Mouse (Mus musculus) erythroid progenitor cell, adult 5-6 weeks (primary cell): Measurements from ENCODE around the gene Ccdc167. TPM values are rescaled to one million over a fixed set of nuclear protein-coding genes. Genes with fewer than 3 reads are reported as not detected.
"Not testable (repeated sequence)": the region's sequence is repeated elsewhere in the genome, so short reads cannot be mapped to it uniquely, and the experiment has no call there.

Experiments
- ATAC-seq: replicated peaks from 2 replicates; pipeline ENCODE4 v1.8.0; 2016; ENCODE audit warnings: moderate number of reproducible peaks, mild to moderate bottlenecking, moderate TSS enrichment, inconsistent platforms; ENCODE audit not compliant: poor library complexity, low FRiP score, severe bottlenecking
- total RNA-seq, 2 experiments: library from RNA; stranded (forward) in 1 of 2; stranded (reverse) in 1 of 2; fragments of 150-400 nt in 1 of 2; fragments of 186-747, 209-891 nt in 1 of 2; gene quantifications; 2 replicates each; pipeline versions ENCODE4 v1.2.3 to v1.2.4; 2015 to 2017; ENCODE audit warnings: low replicate concordance in 2 of 2

The Ccdc167 gene
- total RNA-seq, 2 experiments from 2014 or later = 7.9 to 11.7 TPM

DNA sequence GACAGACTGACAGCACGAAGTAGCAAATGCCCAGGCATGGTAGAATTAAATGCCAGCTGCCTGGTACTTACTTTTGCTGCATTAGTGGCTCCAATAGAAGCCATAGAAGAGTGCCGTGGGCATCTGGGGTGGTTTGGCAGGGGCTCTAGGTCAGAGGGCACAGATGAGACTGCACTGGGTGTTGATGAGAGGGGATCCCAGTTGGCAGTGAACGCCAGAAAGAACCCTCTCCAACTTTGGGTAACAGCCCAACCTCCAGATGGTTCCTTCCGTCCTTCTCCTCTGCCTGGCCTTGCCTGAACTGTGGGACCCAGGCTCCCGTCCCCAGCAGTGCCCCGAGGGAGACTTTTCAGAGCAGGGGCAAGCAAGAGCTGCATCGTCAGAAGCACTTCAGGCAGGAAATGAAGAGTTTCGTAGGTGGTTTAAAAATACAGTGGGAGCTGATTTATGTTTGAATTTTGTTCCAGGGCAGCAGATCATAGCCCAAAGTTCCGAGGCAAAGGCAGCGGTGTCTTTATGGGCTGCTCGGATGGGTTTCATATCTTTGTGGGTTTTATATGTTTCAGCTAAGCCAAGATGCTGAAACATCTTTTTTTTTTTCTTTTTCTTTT is 4.0 kb upstream of the Ccdc167 start:
- no peak for ATAC-seq

DNA sequence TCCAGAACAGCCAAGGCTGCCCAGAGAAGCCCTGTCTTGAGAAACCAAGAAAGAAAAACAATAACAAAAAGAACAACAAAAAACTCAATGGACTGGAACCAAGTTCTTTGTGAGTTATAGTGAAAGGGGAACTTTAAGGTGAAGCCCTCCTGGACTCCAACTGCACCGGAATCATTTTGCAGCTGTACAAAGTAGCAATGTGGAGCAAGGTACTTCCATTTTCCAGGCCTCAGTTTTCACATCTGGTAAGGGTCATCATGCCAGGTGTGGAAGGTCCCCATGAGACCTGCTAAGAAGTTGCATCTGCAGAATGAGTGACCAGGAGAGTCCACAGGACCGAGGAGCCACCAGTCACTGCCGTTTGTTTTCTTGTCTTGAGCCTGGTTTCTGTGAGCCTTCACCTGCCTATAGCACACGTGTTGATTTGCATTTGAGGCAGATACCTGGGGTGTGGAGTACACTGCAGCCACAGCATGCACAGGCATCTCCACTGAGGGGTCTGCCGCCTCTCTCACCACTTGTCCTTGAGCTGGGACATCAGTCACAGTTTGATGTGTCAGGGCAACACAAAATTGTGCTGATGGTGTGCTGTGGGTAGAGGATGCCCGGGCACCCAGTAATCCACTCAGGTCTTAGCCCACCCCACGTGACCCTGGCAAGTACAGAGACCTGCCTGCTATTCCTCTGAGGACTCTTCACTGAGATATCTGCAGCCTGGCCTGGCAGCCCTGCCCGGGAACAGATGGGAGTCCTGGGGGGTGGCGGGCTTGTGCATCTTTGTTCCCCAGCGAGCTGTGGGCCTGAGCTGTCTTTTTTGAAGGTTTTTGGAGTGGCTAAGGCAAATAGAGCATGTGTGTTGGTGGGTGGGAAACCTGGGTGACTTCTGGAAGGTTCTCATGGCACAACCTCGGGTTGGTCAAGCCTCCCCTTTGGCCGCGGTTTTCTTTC is 3.1 kb upstream of the Ccdc167 start:
- ATAC-seq = no peak

DNA sequence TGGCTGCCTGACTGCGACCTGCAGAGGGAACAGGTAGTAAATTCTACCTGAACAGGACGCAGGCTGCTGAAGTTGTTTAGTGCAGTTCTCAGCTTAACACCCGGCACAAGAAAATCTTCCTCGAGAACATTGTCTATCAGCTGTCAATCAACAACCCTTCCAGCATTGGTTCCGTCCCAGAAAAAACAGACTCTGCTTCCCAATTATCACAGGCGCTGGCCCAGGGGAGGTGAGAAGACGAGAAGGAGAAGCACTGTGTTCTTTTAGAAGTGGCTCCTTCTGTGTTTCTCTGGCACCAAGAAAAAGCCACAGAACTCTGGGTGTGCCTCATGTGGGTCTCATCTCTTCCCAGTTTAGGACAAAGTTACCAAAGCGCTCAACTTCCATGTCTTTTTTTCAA is 1.8 kb upstream of the Ccdc167 start:
- ATAC-seq = no peak

DNA sequence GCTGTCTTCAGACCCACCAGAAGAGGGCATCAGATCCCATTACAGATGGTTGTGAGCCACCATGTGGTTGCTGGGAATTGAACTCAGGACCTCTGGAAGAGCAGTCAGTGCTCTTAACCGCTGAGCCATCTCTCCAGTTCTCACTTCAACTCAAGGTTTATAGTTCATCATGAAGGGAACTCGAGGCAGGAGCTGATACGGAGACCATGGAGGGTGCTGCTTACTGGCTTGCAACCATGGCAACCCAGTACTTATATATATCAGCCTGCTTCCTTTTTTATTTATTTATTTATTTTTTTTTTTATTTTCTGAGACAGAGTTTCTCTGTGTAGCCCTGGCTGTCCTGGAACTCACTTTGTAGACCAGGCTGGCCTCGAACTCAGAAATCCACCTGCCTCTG is 3.1 kb downstream of the Ccdc167 start:
- not testable (repeated sequence) for ATAC-seq

DNA sequence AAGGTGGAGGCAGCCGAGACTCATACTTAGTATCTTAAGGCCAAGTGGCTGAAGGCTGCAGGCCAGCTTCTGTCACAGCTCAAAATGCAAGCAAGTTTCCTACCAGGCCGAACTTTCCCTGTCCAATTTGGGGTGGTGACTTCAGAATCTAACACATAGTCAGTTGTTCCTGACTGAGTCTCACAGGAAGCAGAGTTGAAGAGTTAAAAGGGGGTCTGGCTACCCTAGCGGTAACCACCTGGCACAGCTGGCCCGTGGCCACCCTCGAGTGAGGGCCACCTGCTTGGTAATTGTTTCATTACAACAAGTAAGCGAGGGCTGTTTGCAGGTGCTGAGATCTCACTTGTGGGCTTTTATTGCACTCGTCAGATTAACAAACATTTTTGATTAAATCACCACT is 4.3 kb downstream of the Ccdc167 start:
- no peak for ATAC-seq

DNA sequence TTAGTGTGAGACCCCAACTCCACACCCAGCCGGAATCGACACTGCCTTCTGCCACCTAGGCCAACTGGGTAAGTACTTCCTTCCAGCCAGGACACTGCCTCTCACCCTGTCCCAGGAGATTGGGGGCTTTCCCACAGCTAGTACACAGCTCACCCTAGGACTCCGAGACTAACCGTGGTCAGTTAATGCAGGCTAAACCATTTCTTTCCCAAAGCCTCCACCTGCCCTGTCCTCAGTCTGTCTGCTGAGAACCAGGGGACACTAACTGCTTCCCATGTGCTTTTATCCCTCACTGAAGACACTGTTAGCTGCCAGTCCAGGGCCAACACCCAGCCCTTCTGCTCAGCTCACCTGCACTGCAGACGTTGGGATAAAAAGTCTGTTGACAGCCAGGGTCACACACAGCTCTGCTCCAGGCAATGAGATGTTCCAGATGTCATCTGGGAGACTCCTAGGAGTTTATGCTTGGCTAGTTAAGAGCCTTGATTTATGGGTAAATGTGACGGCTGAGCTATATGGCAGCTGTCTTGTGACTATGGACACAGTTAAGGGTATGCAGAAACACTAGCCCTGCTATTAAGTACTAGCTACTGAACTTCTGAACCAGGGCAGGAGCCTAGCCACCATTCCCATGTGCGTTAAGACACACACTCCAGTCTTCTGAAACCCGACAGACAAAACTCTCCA is 5.0 kb downstream of the Ccdc167 start:
- no peak for ATAC-seq

DNA sequence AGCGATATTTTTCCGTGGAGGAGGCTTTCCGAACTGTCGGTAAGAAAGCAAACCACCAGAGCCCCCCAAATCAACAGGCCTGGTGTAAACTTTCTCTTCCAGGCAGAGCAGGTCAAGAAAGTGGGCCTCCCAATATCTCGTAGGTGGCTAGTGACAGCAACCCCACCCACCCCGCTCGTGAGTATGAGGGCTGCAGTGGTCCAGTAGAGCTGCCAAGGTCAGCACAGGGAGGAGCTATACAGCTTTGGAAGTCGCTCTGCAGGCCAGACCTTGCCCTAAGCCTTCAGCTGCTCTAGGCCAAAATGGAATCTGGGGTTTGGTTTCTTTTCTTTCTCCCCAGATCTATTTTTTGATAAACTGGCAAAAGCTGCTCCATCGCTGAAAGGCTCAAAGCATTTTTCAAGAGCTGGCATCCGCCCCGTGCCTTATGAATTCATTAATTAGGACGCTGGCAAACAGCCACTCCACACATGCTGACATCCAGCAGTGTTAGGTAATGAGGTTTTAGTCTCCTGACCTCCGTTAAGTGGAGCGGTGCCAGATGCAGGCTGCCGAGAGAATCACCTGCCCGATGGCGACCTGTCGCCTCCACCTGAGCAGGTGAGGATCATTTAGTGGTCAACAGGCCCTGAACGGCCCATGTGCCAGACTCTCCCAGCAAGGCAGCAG is 5.6 kb downstream of the Ccdc167 start:
- no peak for ATAC-seq

DNA sequence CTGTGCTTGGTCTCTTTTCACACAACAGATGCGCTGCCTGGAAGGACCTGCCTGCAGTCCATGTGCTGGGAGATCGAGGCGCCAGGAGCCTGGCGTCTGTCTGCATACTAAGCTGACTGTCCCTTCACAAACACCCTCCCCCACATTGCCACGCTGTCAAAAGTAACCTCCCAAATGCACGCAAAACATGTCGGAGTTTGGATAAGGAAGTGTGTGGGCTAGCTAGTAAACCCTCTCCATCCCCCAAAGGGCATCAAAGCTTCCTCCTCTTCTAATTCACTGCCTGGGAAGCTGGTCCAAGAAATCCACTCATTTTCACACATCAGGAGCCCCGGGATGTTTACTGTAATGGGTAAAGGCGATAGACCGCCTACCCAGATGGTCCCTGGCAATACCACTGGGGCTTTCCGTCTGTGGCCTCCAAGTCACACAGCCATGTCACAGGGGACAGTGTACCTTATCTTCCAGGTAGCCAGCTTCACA is 6.2 kb downstream of the Ccdc167 start:
- no peak for ATAC-seq

DNA sequence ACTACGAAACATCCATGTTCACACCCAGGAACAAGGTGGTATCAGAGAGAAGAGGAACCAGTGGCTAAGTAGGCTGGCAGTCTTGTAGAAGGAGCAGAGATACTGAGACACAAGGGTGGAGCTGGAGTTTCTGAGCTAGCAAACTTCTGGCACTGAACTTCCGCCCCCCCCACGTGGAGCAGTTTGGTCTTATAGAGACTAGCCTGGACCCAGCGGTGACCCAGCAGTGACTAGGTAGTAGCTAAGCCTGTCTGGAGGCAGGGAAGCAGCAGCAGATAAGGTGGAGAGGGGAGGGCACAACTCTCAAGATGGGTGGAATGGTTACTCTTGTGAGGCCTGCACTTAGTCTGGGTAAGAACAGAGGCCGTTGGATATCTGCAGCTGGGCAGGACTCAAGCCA is 8.1 kb downstream of the Ccdc167 start:
- ATAC-seq = 0 out of 2 replicates have a peak, but pooled peaks have one; percentile 20

DNA sequence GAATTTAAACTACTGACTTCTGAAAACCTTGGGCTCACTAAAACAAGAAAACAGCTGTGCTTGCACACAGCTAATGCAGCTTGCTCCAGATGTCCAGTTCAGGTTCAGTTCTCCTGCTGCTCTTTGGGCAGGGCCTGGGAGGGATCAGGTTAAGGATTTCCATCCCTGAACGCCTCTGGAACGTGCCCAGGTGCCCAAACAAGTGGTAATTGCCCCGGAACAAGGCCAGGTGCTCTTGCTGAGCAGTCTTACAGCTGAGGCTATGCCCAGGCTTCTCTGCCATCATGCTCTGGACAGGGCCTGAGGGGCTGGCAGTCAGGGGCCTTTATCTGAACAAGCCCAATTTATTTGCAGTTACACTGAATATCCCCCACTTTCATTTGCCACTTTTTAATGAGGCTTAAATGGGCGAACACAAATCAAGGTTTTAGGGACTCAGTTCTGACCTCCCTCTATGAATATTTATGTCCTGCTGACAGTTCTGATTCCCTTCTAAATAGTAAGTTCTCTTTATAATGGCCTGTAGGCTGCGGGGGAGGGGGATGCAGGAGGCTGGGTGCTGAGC is 9.8 kb downstream of the Ccdc167 start:
- ATAC-seq = no peak

DNA sequence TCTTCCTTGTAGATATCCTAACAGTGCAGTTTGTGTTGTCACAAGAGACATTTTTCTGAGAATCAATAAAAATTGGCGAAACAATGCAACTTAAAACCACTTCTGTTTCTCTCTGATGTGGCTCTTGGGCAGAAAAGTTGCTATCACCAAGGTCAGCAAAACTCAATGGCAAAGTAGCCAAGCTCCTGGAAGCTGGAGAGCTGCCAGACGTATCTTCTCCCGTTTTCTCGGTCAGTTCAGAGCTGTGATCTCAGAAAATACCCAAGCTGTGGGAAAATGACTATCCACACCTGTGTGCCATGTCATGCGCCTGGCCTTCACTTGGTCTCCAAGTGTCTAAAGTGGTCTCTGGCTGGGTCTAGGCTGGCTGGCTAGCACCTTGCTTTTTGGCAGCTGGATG is 11.0 kb downstream of the Ccdc167 start:
- no peak for ATAC-seq

DNA sequence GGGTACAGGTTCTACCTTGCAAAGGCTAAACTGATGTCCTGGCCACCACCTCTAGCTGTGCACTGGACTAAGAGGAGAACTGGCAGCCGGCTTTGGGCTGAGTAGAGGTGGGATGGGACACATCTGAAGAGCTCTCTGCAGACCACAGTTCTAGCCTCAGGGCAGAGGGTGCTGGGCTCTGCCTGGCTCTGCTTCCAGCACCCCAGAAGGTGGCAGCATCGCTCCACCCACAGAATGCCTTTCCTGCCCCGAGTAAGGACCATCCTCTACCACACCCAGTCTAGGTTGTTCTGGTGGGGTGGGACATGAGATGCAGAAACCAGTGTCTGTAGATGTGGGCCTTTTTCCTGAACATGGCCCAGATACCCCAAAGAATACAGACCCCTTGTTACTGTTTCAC is 12.1 kb downstream of the Ccdc167 start:
- ATAC-seq = no peak

DNA sequence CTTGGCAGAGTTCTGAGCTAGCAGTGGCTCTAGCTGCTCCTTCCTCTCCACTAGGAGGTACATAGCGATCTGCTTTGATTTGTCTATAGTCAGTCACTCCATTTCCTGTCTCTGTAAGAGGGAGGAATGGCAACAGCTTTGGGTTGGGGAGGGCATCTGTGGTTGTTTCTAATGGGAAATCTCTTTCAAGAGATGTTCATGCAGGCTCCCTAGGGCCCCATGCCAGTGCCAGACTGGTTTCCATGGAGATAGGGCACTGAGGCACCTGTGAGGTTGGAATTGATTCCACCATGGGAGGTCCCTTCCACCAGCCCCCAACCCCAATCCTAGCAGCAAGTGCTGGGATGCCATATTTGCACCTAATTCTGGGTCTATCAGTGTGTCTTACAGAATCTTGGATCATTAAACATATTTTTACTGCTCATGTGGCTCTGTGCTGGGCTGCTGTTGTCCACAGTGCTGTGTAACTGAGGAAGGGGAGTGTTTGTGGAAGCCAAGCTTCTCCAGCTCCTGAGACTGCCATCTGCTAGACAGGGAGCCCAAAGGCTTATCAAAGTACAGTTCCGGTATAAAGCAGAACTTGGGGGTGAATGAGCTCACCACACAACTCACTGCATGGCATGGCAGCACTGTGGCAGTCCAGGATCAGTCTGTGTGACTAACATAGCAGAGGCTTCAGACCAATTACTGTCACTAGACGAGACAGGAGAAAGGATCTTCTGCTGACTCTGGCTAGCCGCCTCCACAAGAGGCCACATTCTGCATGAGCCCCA is 13.7 kb downstream of the Ccdc167 start:
- no peak for ATAC-seq

DNA sequence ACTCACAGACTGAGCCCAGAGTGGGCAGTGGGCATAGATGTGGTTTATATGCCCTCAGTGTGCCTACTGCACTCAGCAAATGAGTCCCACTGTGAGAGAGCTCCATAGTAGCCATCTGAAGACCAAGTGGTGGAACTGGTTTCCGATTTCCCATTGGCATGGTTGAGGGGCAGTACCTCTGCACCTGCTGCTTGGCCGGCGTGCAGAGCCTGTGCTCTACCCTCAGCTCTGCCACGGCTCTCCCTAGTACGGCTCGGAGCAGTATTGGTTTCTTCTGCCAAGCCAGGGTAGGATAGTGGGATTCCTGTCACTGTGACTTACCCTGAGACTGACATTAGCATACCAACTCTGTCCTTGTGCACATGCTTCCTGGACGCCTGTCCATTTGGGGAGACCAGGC is 16.3 kb downstream of the Ccdc167 start:
- no peak for ATAC-seq

DNA sequence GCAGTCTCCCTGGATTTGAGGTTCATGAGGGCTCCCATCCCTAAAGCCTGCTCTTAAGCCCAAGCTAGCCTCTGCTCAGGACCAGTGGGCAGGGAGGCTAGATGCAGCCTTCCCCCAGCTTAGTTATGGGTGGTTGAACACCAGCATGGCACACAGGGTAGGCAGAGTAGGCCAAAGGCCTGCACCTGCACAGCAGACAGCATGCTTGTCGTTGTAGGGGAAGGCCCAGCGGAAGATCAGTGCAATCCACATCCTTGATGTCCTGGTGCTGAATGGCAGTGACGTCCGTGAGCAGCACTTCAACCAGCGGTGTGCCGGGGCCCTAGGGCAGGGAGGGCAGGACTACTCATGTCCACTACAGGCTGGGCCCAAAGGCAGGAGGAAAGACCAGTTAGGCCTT is 18.4 kb downstream of the Ccdc167 start:
- no peak for ATAC-seq

DNA sequence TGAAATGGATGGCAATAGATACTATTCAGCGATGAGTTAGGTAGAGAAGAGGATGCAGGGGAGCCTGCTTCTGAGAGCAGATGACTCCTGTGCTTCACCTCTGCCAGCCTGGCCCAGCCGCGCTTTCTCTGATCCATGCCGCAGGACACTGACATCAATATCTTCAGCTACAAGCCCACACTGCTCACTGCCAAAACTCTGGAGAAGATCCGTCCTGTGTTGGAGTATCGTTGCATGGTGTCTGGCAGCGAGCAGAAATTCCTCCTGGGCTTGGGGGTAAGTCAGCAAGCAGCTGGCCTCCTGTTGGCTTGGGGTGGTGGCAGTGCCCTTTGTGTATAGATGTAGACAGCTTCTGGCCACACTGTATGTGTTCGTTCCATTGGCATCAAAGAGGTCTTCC is 19.9 kb downstream of the Ccdc167 start:
- no peak for ATAC-seq

DNA sequence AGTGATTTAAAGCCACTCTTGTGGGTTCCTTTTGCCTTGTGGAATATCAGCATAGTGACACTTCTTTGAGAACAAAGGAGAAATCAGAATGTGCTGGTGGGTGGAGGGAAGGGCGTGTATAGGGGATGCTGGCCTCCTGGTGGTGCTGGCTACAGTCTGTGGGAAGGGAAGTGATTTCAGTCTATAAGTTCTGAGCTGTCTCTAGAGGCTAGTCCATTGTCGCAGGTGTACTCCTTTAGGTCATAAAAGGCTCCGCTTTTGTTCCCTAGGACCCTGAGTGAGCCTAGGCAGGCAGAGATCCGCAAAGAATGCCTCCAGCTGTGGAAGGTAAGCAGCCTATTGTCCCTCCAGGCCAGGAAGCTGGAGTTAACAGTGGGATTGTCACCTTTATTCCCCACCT is 22.3 kb downstream of the Ccdc167 start:
- ATAC-seq = no peak

DNA sequence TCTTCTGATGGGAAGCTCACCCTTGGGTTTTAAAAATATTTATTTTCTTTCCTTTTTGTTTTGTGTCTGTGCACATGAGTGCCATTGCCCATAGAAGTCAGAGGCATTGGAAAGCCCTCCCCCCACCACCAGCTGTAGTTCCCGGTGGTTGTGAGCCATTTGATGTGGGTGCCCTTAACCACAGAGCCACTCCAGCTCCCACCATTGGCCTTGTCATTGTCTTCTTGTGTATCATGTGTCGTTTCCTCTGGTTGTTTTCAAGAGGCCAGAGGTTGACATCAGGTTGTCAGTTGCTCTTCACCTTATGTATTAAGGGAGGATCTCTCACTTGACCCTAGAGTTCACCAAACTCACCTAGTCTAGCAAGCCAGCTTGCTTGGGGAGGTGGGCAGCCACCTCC is 23.3 kb downstream of the Ccdc167 start:
- ATAC-seq = no peak

DNA sequence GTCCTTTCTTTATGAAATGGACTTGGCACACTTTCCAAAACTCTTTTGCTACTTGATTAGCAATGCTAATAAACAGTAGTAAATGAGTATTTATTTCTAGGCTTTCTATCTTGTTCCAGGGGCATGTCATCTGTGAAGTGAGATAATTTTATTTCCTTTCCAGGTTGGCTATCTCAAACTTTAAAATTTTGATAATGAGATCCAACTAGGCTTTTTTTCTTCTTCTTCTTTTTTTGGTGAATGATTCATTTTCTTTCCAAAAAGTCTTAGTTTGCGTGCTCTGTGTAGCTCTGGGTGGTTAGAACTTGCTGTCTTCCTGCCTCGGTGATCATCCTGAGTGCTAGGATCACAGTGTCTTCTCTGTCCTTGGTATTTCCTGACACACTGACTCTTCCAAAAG is 24.0 kb downstream of the Ccdc167 start:
- no peak for ATAC-seq
